Mouse (Mus musculus) kidney, postnatal 0 days (tissue): ENCODE data around the gene Iqch. TPM values are rescaled to one million over a fixed set of nuclear protein-coding genes. Genes with fewer than 3 reads are reported as not detected.

Source experiments
- ATAC-seq: fragments of 200-750 bp; cut with Nextera tagmentation; replicated peaks from 2 replicates; pipeline ENCODE4 v1.8.0; 2017; ENCODE audit warnings: low read depth, moderate number of reproducible peaks, moderate TSS enrichment, moderate library complexity; ENCODE audit not compliant: low FRiP score
- DNase-seq: peaks from one replicate; pipeline ENCODE4 v3.0.0-alpha.2; 2016; ENCODE audit warnings: low spot score
- H3K27ac ChIP-seq: fragments of 300-500 bp; sonication (generic); 2 replicates; pipeline ENCODE4 v1.5.1; 2014; ENCODE audit warnings: mild to moderate bottlenecking
- H3K27me3 ChIP-seq: fragments of 300-500 bp; sonication (generic); 2 replicates; pipeline ENCODE4 v1.6.1; 2014; ENCODE audit warnings: low read length, mixed read lengths; ENCODE audit not compliant: insufficient read depth
- H3K36me3 ChIP-seq: fragments of 300-500 bp; sonication (generic); 2 replicates; pipeline ENCODE4 v1.6.1; 2014; ENCODE audit warnings: low read length, mixed read lengths; ENCODE audit not compliant: insufficient read depth
- H3K4me1 ChIP-seq: fragments of 300-500 bp; sonication (generic); replicated peaks from 2 replicates; pipeline ENCODE4 v1.6.1; 2014; ENCODE audit warnings: antibody characterized with exemption, low read length, mixed read lengths; ENCODE audit not compliant: insufficient read depth
- H3K4me2 ChIP-seq: fragments of 300-500 bp; sonication (generic); 2 replicates; pipeline ENCODE4 v1.6.1; 2014; ENCODE audit warnings: mild to moderate bottlenecking, low read length, moderate library complexity, mixed read lengths
- H3K4me3 ChIP-seq: fragments of 300-500 bp; sonication (generic); replicated peaks from 2 replicates; pipeline ENCODE4 v1.5.1; 2014; ENCODE audit warnings: low read depth, low read length
- H3K9ac ChIP-seq: fragments of 300-500 bp; sonication (generic); 2 replicates; pipeline ENCODE4 v1.6.1; 2014; ENCODE audit warnings: low read depth, low read length
- H3K9me3 ChIP-seq: fragments of 300-500 bp; sonication (generic); replicated peaks from 2 replicates; pipeline ENCODE4 v1.6.1; 2016; ENCODE audit warnings: low read length, inconsistent platforms, mixed read lengths
- CTCF ChIP-seq: IDR thresholded peaks from 2 replicates; pipeline ENCODE4 v1.5.1; 2016; ENCODE audit warnings: antibody characterized with exemption, low read depth, mild to moderate bottlenecking, moderate library complexity
- WGBS: fragments of 180-500 bp; shearing (Covaris S2); extraction: QIAGEN DNeasy Blood & Tissue Kit; methylation state at CpG from one replicate; pipeline ENCODE4 v1.1.7; 2014; 5-methylcytosine and 5-hydroxymethylcytosine counted together
- polyA plus RNA-seq: library from polyadenylated mRNA; unstranded; fragments of >200 nt; fragmentation: Nextera tagmentation; extraction: Ambion mirVana; gene quantifications from 2 replicates; pipeline ENCODE4 v1.2.1, GENCODE M21; 2015

Gene Iqch
- polyA plus RNA-seq, 1 experiment from 2014 or later, result 0.11 TPM

- Histone ChIP-seq H3K27me3 (no peaks in the 10 kb centered on the region), H3K27ac (peak overlapping the region; percentile 42; the same call in 1 of the 2 replicates), H3K9ac (no peak overlapping the region), H3K4me2 (no peak overlapping the region), H3K4me3 (no peak overlapping the region), H3K36me3 (no peaks in the 10 kb centered on the region), H3K4me1 (peaks cover 34% of the 10 kb centered on the region), H3K9me3 (no peaks in the 10 kb centered on the region)
- 56% methylated on average over 8 of the region's 8 CpGs for WGBS
- no peak for ATAC-seq
- TF ChIP-seq CTCF, result no peak
- DNase-seq, result no peak
These were observed 7.0 kb upstream of the Iqch start for GRCm38 (mm10) chr9:63609246-63609645.

GRCm38 (mm10) chr9:63608006-63608405 lies 5.7 kb upstream of the Iqch start:
- 79% methylated on average over 6 of the region's 6 CpGs for WGBS
- Histone ChIP-seq H3K4me1 (peaks cover 36% of the 10 kb centered on the region), H3K27ac (no peak overlapping the region), H3K27me3 (no peaks in the 10 kb centered on the region), H3K9me3 (no peaks in the 10 kb centered on the region), H3K4me2 (no peak overlapping the region), H3K4me3 (no peak overlapping the region), H3K9ac (no peak overlapping the region), H3K36me3 (no peaks in the 10 kb centered on the region)
- no peak for DNase-seq
- no peak for ATAC-seq
- TF ChIP-seq CTCF, result no peak

GRCm38 (mm10) chr9:63606594-63606993 lies 4.3 kb upstream of the Iqch start:
- Histone ChIP-seq H3K9ac (no peak overlapping the region), H3K36me3 (no peaks in the 10 kb centered on the region), H3K9me3 (no peaks in the 10 kb centered on the region), H3K27me3 (no peaks in the 10 kb centered on the region), H3K4me3 (no peak overlapping the region), H3K4me1 (peaks cover 25% of the 10 kb centered on the region), H3K27ac (no peak overlapping the region), H3K4me2 (no peak overlapping the region)
- 78% methylated on average over 2 of the region's 2 CpGs for WGBS
- ATAC-seq, result no peak
- peak; percentile 37 for TF ChIP-seq CTCF
- no peak for DNase-seq

DNA sequence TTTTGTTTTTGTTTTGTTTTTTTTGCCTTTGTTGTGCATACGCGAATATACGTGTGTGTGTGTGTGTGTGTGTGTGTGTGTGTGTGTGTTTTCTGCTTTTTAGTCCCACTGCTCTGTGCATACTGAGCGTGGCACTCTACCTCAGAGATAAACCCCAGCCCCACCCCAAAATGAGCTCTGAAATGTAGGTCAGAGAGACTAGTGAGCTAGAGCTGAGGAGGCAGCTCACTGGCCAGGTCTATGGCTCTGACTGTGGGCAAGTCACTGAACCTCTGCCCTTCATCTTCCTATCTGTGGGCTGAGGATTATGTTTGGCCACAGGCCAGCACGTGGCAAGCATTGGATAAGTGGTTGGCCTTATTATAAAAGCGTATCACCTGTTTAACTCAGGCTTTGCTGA lies 1.6 kb upstream of the Iqch start:
- ATAC-seq, result no peak
- no peak overlapping the region for H3K4me3 ChIP-seq
- H3K27ac ChIP-seq, result no peak overlapping the region
- WGBS, result 62% methylated on average over 6 of the region's 6 CpGs
- peak overlapping the region; percentile 58; the same call in 1 of the 2 replicates for H3K4me2 ChIP-seq
- no peak for DNase-seq
- no peaks in the 10 kb centered on the region for H3K9me3 ChIP-seq
- TF ChIP-seq CTCF, result no peak
- no peak overlapping the region for H3K9ac ChIP-seq
- no peaks in the 10 kb centered on the region for H3K36me3 ChIP-seq
- H3K4me1 ChIP-seq, result 0 out of 2 replicates have a peak, but pooled peaks cover 9% of the 10 kb centered on the region
- no peaks in the 10 kb centered on the region for H3K27me3 ChIP-seq

DNA sequence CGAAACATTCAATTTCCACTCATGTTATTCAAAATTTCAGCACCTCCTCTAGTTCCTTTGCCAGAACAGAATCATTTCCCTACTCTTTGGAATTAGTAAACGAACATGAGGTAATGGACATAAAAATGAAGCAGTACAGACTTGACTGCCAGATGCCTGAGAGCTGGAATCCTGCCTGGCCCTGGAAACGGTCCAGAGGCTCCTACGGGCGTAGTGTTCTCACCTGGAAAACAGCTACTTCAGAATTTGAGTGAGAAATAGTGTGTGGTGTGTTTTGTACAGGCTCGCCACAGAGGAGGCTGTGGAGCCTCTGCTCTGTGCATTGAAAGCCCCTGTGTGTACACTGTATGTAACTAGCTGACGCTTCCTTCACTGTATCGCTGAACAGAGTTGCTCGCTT lies 5.6 kb downstream of the Iqch start:
- ATAC-seq (no peak), DNase-seq (no peak)
- no peaks in the 10 kb centered on the region for H3K9me3 ChIP-seq
- no peak overlapping the region for H3K9ac ChIP-seq
- no peak for TF ChIP-seq CTCF
- no peaks in the 10 kb centered on the region for H3K36me3 ChIP-seq
- H3K27me3 ChIP-seq, result no peaks in the 10 kb centered on the region
- H3K4me3 ChIP-seq, result no peak overlapping the region
- no peaks in the 10 kb centered on the region for H3K4me1 ChIP-seq
- H3K27ac ChIP-seq, result no peak overlapping the region
- no peak overlapping the region for H3K4me2 ChIP-seq
- WGBS, result 71% methylated on average over 9 of the region's 9 CpGs

DNA sequence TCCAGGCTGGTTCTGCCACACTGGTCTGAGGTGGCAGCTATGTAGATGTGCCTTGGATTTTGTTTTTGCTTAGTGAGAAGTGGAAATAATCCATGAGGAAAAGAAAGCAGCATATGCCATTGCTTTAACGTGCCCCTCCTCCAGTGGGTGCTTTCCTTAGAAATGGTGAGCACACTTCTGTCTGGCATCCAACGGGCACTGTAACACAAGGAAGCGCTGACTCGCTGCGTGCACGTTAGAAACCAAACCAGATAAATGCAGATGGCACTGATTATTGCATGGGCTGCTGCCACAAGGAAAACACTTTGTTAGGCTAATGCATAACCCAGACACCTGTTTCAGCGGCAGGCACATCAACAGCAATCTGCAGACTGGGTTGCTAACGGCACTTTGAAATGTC lies 6.6 kb downstream of the Iqch start:
- Histone ChIP-seq H3K27me3 (no peaks in the 10 kb centered on the region), H3K36me3 (no peaks in the 10 kb centered on the region), H3K4me1 (no peaks in the 10 kb centered on the region), H3K4me3 (no peak overlapping the region), H3K27ac (no peak overlapping the region), H3K9ac (no peak overlapping the region), H3K9me3 (no peaks in the 10 kb centered on the region), H3K4me2 (no peak overlapping the region)
- TF ChIP-seq CTCF, result no peak
- ATAC-seq, result no peak
- WGBS, result 81% methylated on average over 8 of the region's 8 CpGs
- no peak for DNase-seq

DNA sequence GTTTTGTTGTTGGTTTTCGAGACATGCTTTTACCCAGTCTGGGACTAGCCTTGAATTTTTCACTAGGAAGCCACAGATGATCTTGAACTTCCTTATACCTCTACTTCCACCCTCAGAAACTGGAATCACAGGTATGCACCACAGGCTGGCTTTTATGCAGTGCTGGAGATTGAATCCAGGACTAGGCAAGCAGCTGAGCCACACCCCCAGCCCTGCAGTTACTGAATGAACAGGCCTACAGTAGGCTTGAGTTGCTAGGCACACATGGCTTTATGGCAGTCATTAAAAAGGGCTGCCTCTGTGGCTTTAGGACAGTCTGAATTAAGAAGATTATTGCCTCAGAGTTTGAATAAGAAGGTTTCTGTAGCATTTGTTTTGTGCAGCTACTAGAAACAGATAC lies 7.3 kb downstream of the Iqch start:
- no peaks in the 10 kb centered on the region for H3K9me3 ChIP-seq
- no peak overlapping the region for H3K4me3 ChIP-seq
- no peak overlapping the region for H3K27ac ChIP-seq
- 100% methylated on average over 1 of the region's 1 CpGs for WGBS
- H3K27me3 ChIP-seq, result no peaks in the 10 kb centered on the region
- no peak for TF ChIP-seq CTCF
- no peak overlapping the region for H3K4me2 ChIP-seq
- H3K36me3 ChIP-seq, result no peaks in the 10 kb centered on the region
- ATAC-seq (no peak), DNase-seq (no peak)
- H3K9ac ChIP-seq, result no peak overlapping the region
- H3K4me1 ChIP-seq, result no peaks in the 10 kb centered on the region
